Mouse (Mus musculus) G1E (cell line): Measurements from ENCODE around the gene Abhd17a.

ENCODE experiments used
- CTCF ChIP-seq: IDR thresholded peaks from 2 replicates; pipeline ENCODE4 v1.5.1; 2012; ENCODE audit warnings: low read depth, low read length, inconsistent platforms, mixed read lengths
- GATA1 ChIP-seq: IDR thresholded peaks from 2 replicates; pipeline ENCODE4 v1.6.1; 2012; ENCODE audit warnings: borderline replicate concordance, low read length, inconsistent platforms, mixed read lengths
- GATA2 ChIP-seq: IDR thresholded peaks from 2 replicates; pipeline ENCODE4 v1.6.1; 2012; ENCODE audit warnings: low read depth, low read length, inconsistent platforms, borderline replicate concordance
- TAL1 ChIP-seq: conservative IDR thresholded peaks from 2 replicates; pipeline ENCODE4 v1.6.1; 2012; ENCODE audit warnings: low read depth, low read length, inconsistent platforms, mixed read lengths

DNA sequence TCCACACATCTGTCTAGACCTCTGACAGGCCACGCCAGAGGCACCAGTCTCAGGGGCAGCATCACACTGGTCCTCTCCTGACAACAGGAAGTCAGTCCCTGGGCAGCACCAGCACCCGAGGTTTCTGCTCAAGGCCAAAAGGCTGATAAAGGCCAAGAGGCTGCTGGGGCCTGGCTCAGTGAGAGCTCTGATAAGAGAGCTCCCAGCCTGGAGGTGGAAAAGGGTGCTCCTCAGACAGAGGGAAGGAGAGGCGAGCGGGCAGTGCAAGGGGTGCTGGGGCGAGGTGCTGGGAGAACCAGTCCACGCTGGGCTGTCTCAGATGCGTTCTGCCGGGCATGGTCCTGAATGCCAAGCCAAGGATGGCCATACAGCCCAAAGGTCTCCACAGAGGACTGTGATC is 36.6 kb downstream of the Abhd17a start:
- TF ChIP-seq CTCF = no peak
- no peak for TF ChIP-seq TAL1
- no peak for TF ChIP-seq GATA1
- TF ChIP-seq GATA2 = no peak
